In genomic region chr1:46854036-46854900, GRCm38 (mm10) we compare ENCODE assay signal across 8 mouse cellular contexts. TPM values are rescaled to one million over a fixed set of nuclear protein-coding genes. Genes with fewer than 3 reads are reported as not detected.
DNase-seq lines count a peak whose midpoint lies in the region; ATAC-seq and TF ChIP-seq lines count a peak whose summit lies in the region.

No protein-coding gene starts in this region.

- ATAC-seq in frontal cortex, adult (ENCODE audit: low TSS enrichment), result peak; percentile 28
- peak; percentile 51 for ATAC-seq in G1E (ENCODE audit: extremely low read depth, insufficient number of reproducible peaks, low FRiP score, poor library complexity, severe bottlenecking)
- no peak for ATAC-seq in forebrain, embryonic 16.5 days
- peak; percentile 11 for ATAC-seq in midbrain, embryonic 12.5 days (ENCODE audit: low FRiP score, low read depth)

- peak overlapping the region; percentile 99 for H3K9ac ChIP-seq in forebrain, embryonic 16.5 days (replicated peaks; ENCODE audit: low read depth, low read length)
- no peak overlapping the region for H3K9ac ChIP-seq in midbrain, embryonic 12.5 days (replicated peaks)

- peak overlapping the region; percentile 92 for H3K4me3 ChIP-seq in G1E (ENCODE audit: low read depth, low read length)
- H3K4me3 ChIP-seq in forebrain, embryonic 16.5 days (replicated peaks; ENCODE audit: low read length), result peak overlapping the region; percentile 91
- H3K4me3 ChIP-seq in midbrain, embryonic 12.5 days, result peak overlapping the region; percentile 79

- H3K9me3 ChIP-seq in G1E (replicated peaks), result no peaks in the 10 kb centered on the region
- H3K9me3 ChIP-seq in forebrain, embryonic 16.5 days (ENCODE audit: control insufficient read depth, low read length), result no peaks in the 10 kb centered on the region
- no peaks in the 10 kb centered on the region for H3K9me3 ChIP-seq in midbrain, embryonic 12.5 days

- no peaks in the 10 kb centered on the region; the same call in 1 of the 2 replicates for H3K27me3 ChIP-seq in G1E (ENCODE audit: insufficient read depth, low read length)
- no peaks in the 10 kb centered on the region for H3K27me3 ChIP-seq in forebrain, embryonic 16.5 days (replicated peaks; ENCODE audit: control insufficient read depth, insufficient read depth, low read length)
- H3K27me3 ChIP-seq in midbrain, embryonic 12.5 days, result no peaks in the 10 kb centered on the region

- H3K4me2 ChIP-seq in forebrain, embryonic 16.5 days (ENCODE audit: low read length), result peak overlapping the region; percentile 51
- H3K4me2 ChIP-seq in midbrain, embryonic 12.5 days (replicated peaks), result peak overlapping the region; percentile 49

- no peak for DNase-seq in frontal cortex, adult 2 months (ENCODE audit: extremely low spot score in 1 of 2, low spot score in 1 of 2)
- DNase-seq in G1E (ENCODE audit: low spot score), result peak; percentile 67
- peak; percentile 91 for DNase-seq in kidney, postnatal 14 days
- no peak for DNase-seq in right cerebral cortex, postnatal 10 days (ENCODE audit: low spot score in 2 of 2)
- DNase-seq in left cerebral cortex, adult 11 months (ENCODE audit: low spot score), result no peak

- WGBS in forebrain, embryonic 16.5 days, result 14% methylated on average over 18 of the region's 18 CpGs
- 27% methylated on average over 18 of the region's 18 CpGs for WGBS in midbrain, embryonic 12.5 days

- peak overlapping the region; percentile 99 for H3K27ac ChIP-seq in forebrain, embryonic 16.5 days (ENCODE audit: low read length)
- H3K27ac ChIP-seq in midbrain, embryonic 12.5 days (replicated peaks), result peak overlapping the region; percentile 99

- no peak for TF ChIP-seq CTCF in G1E (IDR thresholded peaks at IDR 0.05; ENCODE audit: low read depth, low read length)

- H3K4me1 ChIP-seq in G1E (ENCODE audit: insufficient read depth, low read depth, low read length), result peaks cover 46% of the 10 kb centered on the region
- H3K4me1 ChIP-seq in forebrain, embryonic 16.5 days (replicated peaks; ENCODE audit: control insufficient read depth, insufficient read depth, low read length), result peaks cover 19% of the 10 kb centered on the region
- peaks cover 18% of the 10 kb centered on the region for H3K4me1 ChIP-seq in midbrain, embryonic 12.5 days

- H3K36me3 ChIP-seq in G1E (replicated peaks), result peaks cover 2% of the 10 kb centered on the region
- H3K36me3 ChIP-seq in forebrain, embryonic 16.5 days (ENCODE audit: control insufficient read depth, insufficient read depth), result no peaks in the 10 kb centered on the region
- no peaks in the 10 kb centered on the region for H3K36me3 ChIP-seq in midbrain, embryonic 12.5 days

RNA-seq across cellular contexts. Expression of gene Slc39a10, which starts 38.4 kb away (rescaled TPM):
- 68.3 and 82.6 TPM in 2 replicates for polyA plus RNA-seq in frontal cortex, adult 2 months (2012; rRNA removed)
- total RNA-seq in G1E (2014; fragmentation: Nextera tagmentation) (76.0 and 84.7 TPM in 2 replicates), G1E (2017) (27.1 and 30.8 TPM in 2 replicates)
- 1.7 and 2.8 TPM in 2 replicates for polyA plus RNA-seq in G1E (2012)
- 59.4 and 64.7 TPM in 2 replicates for polyA plus RNA-seq in forebrain, embryonic 16.5 days (2015; fragmentation: Nextera tagmentation; extraction: Ambion mirVana)
- polyA plus RNA-seq in midbrain, embryonic 12.5 days (2016; fragmentation: Nextera tagmentation; extraction: Ambion mirVana), result 77.3 and 82.4 TPM in 2 replicates

Comparison
In these comparisons a context has a peak if more than half of its experiments do, and no peak if none do; other contexts are left out.
1. DNase-seq: peak in G1E (single experiment) and kidney, postnatal 14 days (single experiment); none in frontal cortex, adult 2 months (0 of 2), right cerebral cortex, postnatal 10 days (0 of 2) and left cerebral cortex, adult 11 months (single experiment).
2. RNA of gene Slc39a10, which starts 38.4 kb away (polyA plus RNA-seq): 68.3 to 82.6 TPM in frontal cortex, adult 2 months, 77.3 to 82.4 TPM in midbrain, embryonic 12.5 days and 59.4 to 64.7 TPM in forebrain, embryonic 16.5 days; 1.7 to 2.8 TPM in G1E; every median in the first group is over 10 times any median in the second.
3. Peak in every context shown above with its lines, with median percentiles within 50 percentile points of each other: H3K4me3 ChIP-seq.